Mouse (Mus musculus): ENCODE data around the gene Ace3. TPM values are rescaled to one million over a fixed set of nuclear protein-coding genes. Genes with fewer than 3 reads are reported as not detected.
"Not testable (repeated sequence)": the region's sequence is repeated elsewhere in the genome, so short reads cannot be mapped to it uniquely, and the experiment has no call there.

Ace3 gene
- polyA plus RNA-seq, 1 experiment from 2014 or later, result not detected

DNA sequence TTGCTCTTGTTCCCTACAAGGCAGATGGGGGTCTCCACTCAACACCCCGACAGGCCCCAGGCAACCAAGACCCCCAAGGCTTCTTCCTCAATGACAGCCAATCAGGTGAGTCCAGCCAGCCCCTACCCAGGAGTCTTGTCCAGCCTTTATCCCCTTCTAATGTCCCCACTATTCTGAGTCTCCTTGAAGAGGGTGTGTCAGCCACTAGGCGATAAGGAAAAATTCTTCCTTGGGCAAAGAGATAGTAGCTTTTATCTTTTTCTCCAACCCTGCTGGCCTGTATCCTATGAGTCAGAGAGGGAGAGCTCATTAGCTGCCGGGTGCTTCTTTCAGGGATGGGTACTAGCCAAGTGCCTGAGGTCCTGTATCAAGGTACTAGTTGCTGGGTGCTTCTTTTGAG, 31.3 kb downstream of the Ace3 start:
- H3K27me3 ChIP-seq, result peaks cover 14% of the 10 kb centered on the region
- WGBS, result 92% methylated on average over 3 of the region's 3 CpGs
- peaks cover 5% of the 10 kb centered on the region; the same call in 1 of the 2 replicates for H3K36me3 ChIP-seq
- no peak overlapping the region for H3K9ac ChIP-seq
- no peak overlapping the region for H3K27ac ChIP-seq (replicated peaks)
- no peak overlapping the region for H3K4me2 ChIP-seq
- H3K4me3 ChIP-seq, result no peak overlapping the region
- no peak for ATAC-seq (ENCODE audit: low read depth)
- H3K9me3 ChIP-seq, result no peaks in the 10 kb centered on the region
- H3K4me1 ChIP-seq (replicated peaks), result peaks cover 8% of the 10 kb centered on the region; the same call in 1 of the 2 replicates

DNA sequence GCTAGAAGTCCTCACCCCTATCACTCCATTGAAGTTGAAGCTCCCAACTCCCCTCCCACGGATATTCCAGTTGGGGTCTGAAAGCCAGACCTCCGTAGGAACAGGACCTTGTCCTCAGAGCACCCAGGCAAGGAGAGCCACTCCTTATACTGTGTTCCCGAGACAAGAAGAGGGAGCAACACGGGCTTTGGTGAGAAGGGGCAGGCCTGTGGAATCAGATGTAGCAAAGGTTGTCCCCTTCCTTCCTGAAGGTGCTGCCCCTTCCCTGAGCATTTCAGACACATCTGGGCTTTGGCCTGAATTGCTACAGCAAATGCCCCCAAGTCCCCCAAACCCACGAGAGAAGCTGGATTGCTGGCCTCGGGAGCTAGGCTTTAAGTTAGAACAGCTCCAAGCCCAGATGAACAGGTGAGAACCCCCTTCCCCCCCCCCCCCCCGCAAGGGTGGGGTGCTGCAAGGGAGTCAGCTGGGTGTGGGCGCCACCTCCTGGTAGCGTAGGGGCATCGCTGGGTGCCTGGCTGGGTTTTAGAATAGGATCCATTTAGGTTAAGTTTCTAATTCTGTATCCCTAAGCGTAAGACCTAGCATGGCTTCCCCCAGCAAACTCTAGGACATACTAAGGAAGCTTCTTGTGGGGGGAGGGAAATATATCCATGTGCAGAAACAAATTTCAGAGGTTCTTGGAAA, 32.1 kb downstream of the Ace3 start:
- Histone ChIP-seq H3K27ac (replicated peaks) (no peak overlapping the region), H3K9me3 (no peaks in the 10 kb centered on the region), H3K4me3 (no peak overlapping the region), H3K9ac (no peak overlapping the region), H3K36me3 (peaks cover 5% of the 10 kb centered on the region; the same call in 1 of the 2 replicates), H3K4me2 (no peak overlapping the region), H3K4me1 (replicated peaks) (peaks cover 3% of the 10 kb centered on the region; the same call in 1 of the 2 replicates), H3K27me3 (peaks cover 6% of the 10 kb centered on the region; the same call in 1 of the 2 replicates)
- WGBS, result 42% methylated on average over 11 of the region's 11 CpGs
- ATAC-seq (ENCODE audit: low read depth), result no peak

DNA sequence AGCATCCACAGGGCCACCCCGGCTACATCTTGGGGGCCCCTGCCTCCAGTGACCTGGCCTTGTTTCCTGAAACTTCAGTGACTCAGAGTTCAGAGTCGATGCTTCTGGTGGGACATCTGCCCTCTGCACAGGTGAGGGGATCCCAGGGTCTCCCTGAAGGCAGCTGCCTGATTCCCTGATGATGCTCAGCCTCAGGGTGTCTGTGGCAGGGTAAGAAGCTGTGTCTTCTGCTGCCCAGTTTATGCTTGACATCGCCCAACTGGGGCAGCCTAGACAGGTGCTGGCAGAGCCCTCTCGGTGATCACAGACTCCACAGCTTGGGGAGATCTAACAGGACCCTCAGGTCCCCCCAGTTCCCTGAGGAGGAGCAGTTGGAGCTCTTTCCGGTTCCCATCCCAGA, 33.1 kb downstream of the Ace3 start:
- no peaks in the 10 kb centered on the region for H3K27me3 ChIP-seq
- H3K36me3 ChIP-seq, result peaks cover 5% of the 10 kb centered on the region; the same call in 1 of the 2 replicates
- H3K27ac ChIP-seq (replicated peaks), result no peak overlapping the region
- ATAC-seq (ENCODE audit: low read depth), result peak; percentile 27; the same call in 1 of the 2 replicates
- H3K9ac ChIP-seq, result no peak overlapping the region
- H3K4me3 ChIP-seq, result no peak overlapping the region
- 88% methylated on average over 5 of the region's 5 CpGs for WGBS
- no peaks in the 10 kb centered on the region for H3K9me3 ChIP-seq
- no peak overlapping the region for H3K4me2 ChIP-seq
- peaks cover 3% of the 10 kb centered on the region; the same call in 1 of the 2 replicates for H3K4me1 ChIP-seq (replicated peaks)

DNA sequence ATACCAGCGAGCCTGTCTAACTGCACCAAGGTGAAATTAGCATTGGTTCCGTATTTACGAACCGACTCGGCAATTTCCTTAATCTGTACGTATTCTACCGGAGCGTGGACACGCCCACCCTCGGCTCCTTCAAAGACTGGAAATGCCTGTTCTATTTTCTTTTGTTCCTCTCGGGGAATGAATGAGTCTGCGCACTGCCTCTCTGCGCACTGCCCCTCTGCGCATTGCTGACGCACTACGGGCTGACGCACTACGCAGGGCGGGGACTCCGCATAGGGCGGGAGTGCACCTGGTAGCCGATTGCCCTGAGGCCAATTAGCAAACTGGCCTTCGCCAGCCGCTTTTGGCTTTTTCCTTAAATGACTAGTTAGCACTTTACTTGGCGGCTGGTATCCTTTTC, 37.6 kb downstream of the Ace3 start:
- Histone ChIP-seq H3K27ac (replicated peaks) (peak overlapping the region; percentile 84), H3K4me1 (replicated peaks) (peaks cover 16% of the 10 kb centered on the region), H3K9ac (peak overlapping the region; percentile 63), H3K4me2 (peak overlapping the region; percentile 40; the same call in 1 of the 2 replicates), H3K4me3 (peak overlapping the region; percentile 37)
- not testable (repeated sequence) for H3K9me3 ChIP-seq; ATAC-seq (ENCODE audit: low read depth); H3K27me3 ChIP-seq; H3K36me3 ChIP-seq
- 39% methylated on average over 12 of the region's 25 CpGs for WGBS

DNA sequence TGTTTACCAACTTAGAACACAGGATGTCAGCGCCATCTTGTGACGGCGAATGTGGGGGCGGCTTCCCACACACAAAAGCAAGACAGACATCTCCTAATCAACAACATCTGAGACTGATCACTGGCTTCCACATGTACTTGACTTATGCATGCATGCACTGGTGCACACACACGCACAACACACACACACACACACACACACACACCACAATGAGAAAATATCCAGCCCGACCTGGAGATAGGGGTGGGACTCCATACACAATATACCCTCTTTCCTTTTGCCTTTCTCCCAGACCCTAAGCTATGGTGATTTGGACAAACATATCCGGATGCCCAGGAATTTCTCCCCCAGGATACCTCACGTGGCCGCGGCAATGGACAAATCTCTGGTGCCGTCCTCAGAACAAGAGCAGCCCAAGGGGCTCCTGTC, 39.0 kb downstream of the Ace3 start:
- peak overlapping the region; percentile 46 for H3K4me2 ChIP-seq
- H3K4me1 ChIP-seq (replicated peaks), result peaks cover 26% of the 10 kb centered on the region
- no peaks in the 10 kb centered on the region for H3K36me3 ChIP-seq
- no peaks in the 10 kb centered on the region for H3K27me3 ChIP-seq
- peak overlapping the region; percentile 66 for H3K9ac ChIP-seq
- ATAC-seq (ENCODE audit: low read depth), result 0 out of 2 replicates have a peak, but pooled peaks have one; percentile 3
- peak overlapping the region; percentile 14 for H3K4me3 ChIP-seq
- H3K27ac ChIP-seq (replicated peaks), result peak overlapping the region; percentile 78
- no peaks in the 10 kb centered on the region for H3K9me3 ChIP-seq
- WGBS, result 36% methylated on average over 11 of the region's 11 CpGs

DNA sequence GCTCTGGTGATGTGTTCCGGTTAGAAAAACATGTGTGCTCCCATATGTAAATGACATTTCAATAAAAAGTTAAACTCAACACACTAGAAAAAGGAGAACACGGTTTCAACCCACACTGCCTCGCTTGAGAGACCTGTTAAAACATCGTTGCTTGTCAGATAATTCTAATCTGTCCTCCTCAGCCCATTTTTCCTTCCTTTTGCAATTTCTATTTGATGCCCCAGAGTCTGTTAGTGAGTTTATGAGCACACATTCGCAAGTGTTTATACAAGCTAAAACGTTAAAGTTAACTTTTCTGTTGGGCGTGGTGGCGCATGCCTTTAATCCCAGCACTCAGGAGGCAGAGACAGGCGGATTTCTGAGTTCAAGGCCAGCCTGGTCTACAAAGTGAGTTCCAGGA, 40.5 kb downstream of the Ace3 start:
- H3K36me3 ChIP-seq, result no peaks in the 10 kb centered on the region
- no peak overlapping the region for H3K4me3 ChIP-seq
- 87% methylated on average over 9 of the region's 9 CpGs for WGBS
- no peak overlapping the region for H3K9ac ChIP-seq
- no peak overlapping the region for H3K4me2 ChIP-seq
- no peaks in the 10 kb centered on the region for H3K9me3 ChIP-seq
- peaks cover 39% of the 10 kb centered on the region for H3K4me1 ChIP-seq (replicated peaks)
- ATAC-seq (ENCODE audit: low read depth), result no peak
- no peaks in the 10 kb centered on the region for H3K27me3 ChIP-seq
- H3K27ac ChIP-seq (replicated peaks), result no peak overlapping the region

DNA sequence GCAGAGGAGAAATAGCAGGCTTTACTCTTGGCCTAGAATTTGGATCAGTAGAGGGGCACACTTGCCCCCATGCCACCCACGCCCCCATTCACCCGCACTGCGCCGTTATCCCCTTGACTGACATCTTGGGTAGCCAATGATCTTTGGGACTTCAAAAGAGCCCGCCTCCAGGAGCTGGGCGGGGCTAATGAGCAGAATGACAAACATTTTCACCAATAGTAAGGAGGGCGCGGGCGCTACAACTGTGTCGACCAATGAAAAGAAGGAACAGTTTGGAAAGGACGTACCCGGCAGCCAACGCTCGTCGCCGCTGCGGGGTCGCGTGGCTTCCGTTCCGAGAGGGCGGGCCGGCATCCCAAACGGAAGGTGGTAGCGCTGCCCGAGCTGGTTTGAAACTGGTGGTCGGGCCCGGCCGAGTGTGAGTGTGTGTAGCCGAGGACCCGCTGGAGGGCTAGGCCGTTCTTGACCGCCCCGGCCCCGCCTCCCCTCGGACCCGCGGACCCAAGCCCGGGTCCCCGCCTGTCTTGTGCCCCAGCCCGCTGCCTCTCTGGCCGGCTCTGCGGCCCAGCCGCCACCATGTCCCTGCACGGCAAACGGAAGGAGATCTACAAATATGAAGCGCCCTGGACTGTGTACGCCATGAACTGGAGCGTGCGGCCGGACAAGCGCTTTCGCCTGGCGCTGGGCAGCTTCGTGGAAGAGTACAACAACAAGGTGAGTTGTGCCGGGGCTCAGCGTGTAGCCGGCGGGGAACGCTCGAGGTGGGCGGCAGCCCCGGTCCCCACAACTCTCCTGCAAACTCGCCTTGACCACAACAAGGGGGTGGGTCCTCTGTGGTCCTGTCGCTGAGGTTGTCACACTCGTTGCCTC, 42.3 kb downstream of the Ace3 start, which contains the start of gene Dcaf7:
Gene Dcaf7, plus strand, starts transcription at position 325 of the 870 bp plus-strand sequence.
- peak; percentile 98 for ATAC-seq (ENCODE audit: low read depth)
- Histone ChIP-seq H3K9ac (peak within 1 kb of the TSS; percentile 96), H3K4me3 (peak within 1 kb of the TSS; percentile 99), H3K27me3 (no peaks in the 10 kb centered on the region), H3K4me2 (peak within 1 kb of the TSS; percentile 83), H3K27ac (replicated peaks) (peak within 1 kb of the TSS; percentile 95), H3K9me3 (no peaks in the 10 kb centered on the region), H3K4me1 (replicated peaks) (peaks cover 46% of the 10 kb centered on the region), H3K36me3 (no peaks in the 10 kb centered on the region; the same call in 1 of the 2 replicates)
- WGBS, result under 1% methylated on average over 66 of the region's 66 CpGs

DNA sequence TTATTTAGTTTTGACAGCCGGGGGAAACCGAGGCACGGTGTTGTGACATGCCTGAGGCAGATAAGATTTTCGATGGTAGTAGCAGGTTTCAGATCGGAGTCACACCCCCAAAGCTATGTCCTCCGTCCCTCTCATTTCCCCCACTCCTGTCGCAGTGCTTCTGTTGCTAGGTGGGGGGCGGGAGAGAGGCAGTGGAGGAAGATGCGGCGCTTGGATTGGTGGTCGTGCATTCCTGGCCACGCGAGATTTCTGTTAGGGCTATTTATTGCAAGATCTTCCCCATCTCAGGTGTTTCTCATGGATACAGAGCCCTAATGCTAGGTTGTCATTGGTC, 42.9 kb downstream of the Ace3 start:
- H3K4me1 ChIP-seq (replicated peaks), result peaks cover 46% of the 10 kb centered on the region
- no peaks in the 10 kb centered on the region for H3K9me3 ChIP-seq
- peak overlapping the region; percentile 99 for H3K4me3 ChIP-seq
- H3K4me2 ChIP-seq, result peak overlapping the region; percentile 83
- no peaks in the 10 kb centered on the region for H3K27me3 ChIP-seq
- H3K36me3 ChIP-seq, result no peaks in the 10 kb centered on the region; the same call in 1 of the 2 replicates
- peak; percentile 60 for ATAC-seq (ENCODE audit: low read depth)
- H3K9ac ChIP-seq, result peak overlapping the region; percentile 96
- WGBS, result under 1% methylated on average over 13 of the region's 13 CpGs
- peak overlapping the region; percentile 95 for H3K27ac ChIP-seq (replicated peaks)

DNA sequence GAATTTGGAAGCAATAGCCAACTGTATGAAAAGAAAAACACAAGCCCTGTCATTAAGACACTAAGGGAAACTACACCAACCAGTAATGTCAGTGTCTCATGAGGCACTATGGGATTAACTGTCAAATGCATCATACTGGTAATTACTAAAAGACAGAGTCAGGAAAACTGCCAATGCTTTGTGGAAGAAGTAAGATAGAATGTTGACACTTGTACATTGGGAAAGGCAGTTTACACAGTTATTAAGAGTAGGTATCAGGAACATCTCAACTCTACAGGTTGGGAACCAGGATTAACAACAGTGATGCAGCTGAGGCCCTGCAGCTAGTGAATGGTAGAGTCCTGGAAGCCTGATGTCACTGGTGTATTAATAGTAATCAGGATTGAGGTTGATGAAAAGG, 49.9 kb downstream of the Ace3 start:
- peaks cover 12% of the 10 kb centered on the region for H3K4me1 ChIP-seq (replicated peaks)
- H3K9me3 ChIP-seq, result no peaks in the 10 kb centered on the region
- no peak overlapping the region for H3K4me2 ChIP-seq
- peaks cover 36% of the 10 kb centered on the region for H3K36me3 ChIP-seq
- no peak for ATAC-seq (ENCODE audit: low read depth)
- no peaks in the 10 kb centered on the region for H3K27me3 ChIP-seq
- H3K4me3 ChIP-seq, result no peak overlapping the region
- no peak overlapping the region for H3K9ac ChIP-seq
- H3K27ac ChIP-seq (replicated peaks), result no peak overlapping the region

DNA sequence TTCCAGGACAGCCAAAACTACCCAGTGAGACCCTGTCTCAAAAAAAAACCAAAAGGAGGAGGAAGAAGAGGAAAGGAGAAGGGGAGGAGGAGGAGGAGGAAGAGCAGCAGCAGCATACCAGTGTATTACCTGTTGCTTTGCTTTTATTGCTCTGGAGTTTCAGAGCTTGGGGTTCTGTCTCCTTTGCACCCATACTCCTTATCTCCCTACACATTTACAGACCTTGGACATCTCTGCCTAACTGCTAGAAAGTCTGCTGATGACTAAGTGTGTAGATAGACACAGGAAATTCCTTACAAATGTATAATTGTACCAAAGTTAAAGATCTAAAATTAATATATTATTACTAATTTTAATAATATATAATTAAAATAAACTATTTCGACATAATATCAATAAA, 50.8 kb downstream of the Ace3 start:
- H3K36me3 ChIP-seq, result peaks cover 45% of the 10 kb centered on the region
- no peak overlapping the region for H3K4me2 ChIP-seq
- 100% methylated on average over 1 of the region's 1 CpGs for WGBS
- H3K4me3 ChIP-seq, result no peak overlapping the region
- no peaks in the 10 kb centered on the region for H3K27me3 ChIP-seq
- H3K27ac ChIP-seq (replicated peaks), result no peak overlapping the region
- 0 out of 2 replicates have a peak, but pooled peaks cover 6% of the 10 kb centered on the region for H3K4me1 ChIP-seq (replicated peaks)
- H3K9me3 ChIP-seq, result no peaks in the 10 kb centered on the region
- ATAC-seq (ENCODE audit: low read depth), result no peak
- no peak overlapping the region for H3K9ac ChIP-seq

DNA sequence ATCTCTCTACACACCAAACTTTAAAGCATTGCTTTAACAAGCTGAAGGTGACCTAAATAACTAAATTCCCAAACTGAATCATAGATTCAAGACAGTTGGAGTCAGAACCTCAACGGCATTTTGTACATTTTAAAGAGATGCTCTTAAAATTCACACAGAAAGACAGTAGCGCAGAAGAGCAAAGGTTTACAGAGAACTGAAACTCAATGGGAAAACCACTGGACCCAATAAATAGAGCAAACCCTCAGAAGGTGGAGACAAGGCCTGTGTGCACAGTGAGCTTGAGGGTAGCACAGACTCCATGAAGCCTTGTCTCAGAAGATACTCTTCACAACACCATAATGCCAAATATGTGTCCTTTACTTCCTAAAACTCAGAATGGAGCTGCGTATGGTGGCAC, 51.3 kb downstream of the Ace3 start:
- Histone ChIP-seq H3K9ac (no peak overlapping the region), H3K36me3 (peaks cover 50% of the 10 kb centered on the region), H3K27ac (replicated peaks) (no peak overlapping the region), H3K4me3 (no peak overlapping the region), H3K4me1 (replicated peaks) (0 out of 2 replicates have a peak, but pooled peaks cover under 1% of the 10 kb centered on the region), H3K4me2 (no peak overlapping the region), H3K27me3 (no peaks in the 10 kb centered on the region), H3K9me3 (no peaks in the 10 kb centered on the region)
- no peak for ATAC-seq (ENCODE audit: low read depth)
- WGBS, result 98% methylated on average over 3 of the region's 3 CpGs

DNA sequence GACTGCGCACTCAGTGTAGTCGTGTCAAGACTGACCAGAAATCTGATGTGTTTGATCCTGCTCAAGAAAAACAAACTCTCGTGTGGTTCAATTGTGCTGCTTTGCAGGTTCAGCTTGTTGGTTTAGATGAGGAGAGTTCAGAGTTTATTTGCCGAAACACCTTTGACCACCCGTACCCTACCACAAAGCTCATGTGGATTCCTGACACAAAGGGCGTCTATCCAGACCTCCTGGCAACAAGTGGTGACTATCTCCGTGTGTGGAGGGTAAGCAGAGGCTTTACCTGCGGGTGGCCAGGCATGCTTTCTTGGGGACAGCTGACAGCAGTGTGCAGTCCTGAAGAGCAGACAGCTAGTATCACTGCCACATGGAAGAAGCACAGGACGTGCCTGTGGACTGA, 52.1 kb downstream of the Ace3 start:
- no peaks in the 10 kb centered on the region for H3K9me3 ChIP-seq
- H3K4me1 ChIP-seq (replicated peaks), result no peaks in the 10 kb centered on the region
- H3K27me3 ChIP-seq, result no peaks in the 10 kb centered on the region
- H3K4me2 ChIP-seq, result no peak overlapping the region
- H3K4me3 ChIP-seq, result no peak overlapping the region
- H3K9ac ChIP-seq, result no peak overlapping the region
- 88% methylated on average over 9 of the region's 9 CpGs for WGBS
- ATAC-seq (ENCODE audit: low read depth), result no peak
- H3K36me3 ChIP-seq, result peaks cover 58% of the 10 kb centered on the region
- H3K27ac ChIP-seq (replicated peaks), result no peak overlapping the region
